Mouse (Mus musculus) bone marrow macrophage, adult 2 months (primary cell): ENCODE data around the gene Hist1h4a. TPM values are rescaled to one million over a fixed set of nuclear protein-coding genes. Genes with fewer than 3 reads are reported as not detected.

Experiments
- H3K27ac ChIP-seq: 2 replicates; pipeline ENCODE4 v1.5.1; 2012; ENCODE audit warnings: low read depth, low read length; ENCODE audit not compliant: insufficient read depth
- H3K4me1 ChIP-seq: 2 replicates; pipeline ENCODE4 v1.6.1; 2012; ENCODE audit warnings: low read length; ENCODE audit not compliant: control insufficient read depth, insufficient read depth
- H3K4me3 ChIP-seq: 2 replicates; pipeline ENCODE4 v1.5.1; 2012; ENCODE audit warnings: mild to moderate bottlenecking, low read length, moderate library complexity; ENCODE audit not compliant: insufficient read depth
- CTCF ChIP-seq: IDR thresholded peaks from 2 replicates; pipeline ENCODE4 v1.5.1; 2012; ENCODE audit warnings: low read depth, mild to moderate bottlenecking, low read length, moderate library complexity
- POLR2A ChIP-seq: IDR thresholded peaks from 2 replicates; pipeline ENCODE4 v1.6.1; 2012; ENCODE audit warnings: mild to moderate bottlenecking, low read depth, low read length, borderline replicate concordance
- polyA plus RNA-seq: library from polyadenylated mRNA; stranded (reverse); fragments of >200 nt; gene quantifications from 2 replicates; pipeline ENCODE4 v1.2.4, GENCODE M21; 2012; ENCODE audit not compliant: missing spikeins, insufficient read depth, insufficient read length

Hist1h4a gene
- polyA plus RNA-seq, 1 experiment, result not detected

DNA sequence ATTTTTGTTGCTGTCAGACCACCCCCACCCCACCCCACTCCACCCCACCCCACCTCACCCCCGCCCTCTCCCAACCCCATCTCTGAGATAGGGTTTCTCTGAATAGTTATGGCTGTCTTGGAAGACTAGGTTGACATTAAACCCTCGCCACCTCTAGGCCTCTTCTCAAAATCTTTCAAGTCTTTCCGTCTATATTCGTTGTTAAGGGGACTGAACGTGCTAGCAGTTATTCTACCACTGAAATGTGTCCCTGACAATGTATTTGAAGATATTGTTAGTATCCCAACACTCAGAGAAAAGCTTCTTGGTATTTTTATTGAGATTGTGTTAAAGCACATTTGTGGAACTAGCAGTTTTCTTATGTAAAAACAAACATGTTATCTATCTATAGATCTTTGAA is 20.1 kb downstream of the Hist1h4a start:
- TF ChIP-seq POLR2A, result no peak
- Histone ChIP-seq H3K4me3 (peak overlapping the region; percentile 31; the same call in 1 of the 2 replicates), H3K4me1 (peaks cover 7% of the 10 kb centered on the region), H3K27ac (peak overlapping the region; percentile 50; the same call in 1 of the 2 replicates)

- no peak for TF ChIP-seq CTCF
- no peak for TF ChIP-seq POLR2A
- H3K4me3 ChIP-seq, result peak overlapping the region; percentile 84
Observed at GRCm38 (mm10) chr13:23740256-23740840, 20.7 kb downstream of the Hist1h4a start.

DNA sequence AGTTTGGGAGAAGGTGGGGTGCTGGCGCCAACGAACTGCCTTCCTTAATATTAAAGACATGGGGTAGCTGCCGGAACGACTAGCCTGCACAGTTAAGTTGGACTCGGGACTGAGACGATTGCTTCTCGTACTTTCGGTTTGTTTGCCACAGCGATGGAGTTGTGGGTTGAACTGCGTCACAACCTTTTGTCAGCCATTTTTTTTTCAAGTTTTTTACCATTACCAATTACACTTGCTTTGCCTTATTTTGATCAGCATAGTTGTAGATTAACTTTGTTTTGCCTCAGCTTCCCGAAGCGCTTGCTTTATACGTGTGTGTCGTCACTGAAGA is 21.1 kb downstream of the Hist1h4a start:
- H3K27ac ChIP-seq, result peak overlapping the region; percentile 98
- no peak for TF ChIP-seq CTCF
- no peak for TF ChIP-seq POLR2A

More at GRCm38 (mm10) chr13:23740256-23740840, 20.7 kb downstream of the Hist1h4a start:
- Histone ChIP-seq H3K4me1 (peaks cover 7% of the 10 kb centered on the region), H3K27ac (peak overlapping the region; percentile 98)

DNA sequence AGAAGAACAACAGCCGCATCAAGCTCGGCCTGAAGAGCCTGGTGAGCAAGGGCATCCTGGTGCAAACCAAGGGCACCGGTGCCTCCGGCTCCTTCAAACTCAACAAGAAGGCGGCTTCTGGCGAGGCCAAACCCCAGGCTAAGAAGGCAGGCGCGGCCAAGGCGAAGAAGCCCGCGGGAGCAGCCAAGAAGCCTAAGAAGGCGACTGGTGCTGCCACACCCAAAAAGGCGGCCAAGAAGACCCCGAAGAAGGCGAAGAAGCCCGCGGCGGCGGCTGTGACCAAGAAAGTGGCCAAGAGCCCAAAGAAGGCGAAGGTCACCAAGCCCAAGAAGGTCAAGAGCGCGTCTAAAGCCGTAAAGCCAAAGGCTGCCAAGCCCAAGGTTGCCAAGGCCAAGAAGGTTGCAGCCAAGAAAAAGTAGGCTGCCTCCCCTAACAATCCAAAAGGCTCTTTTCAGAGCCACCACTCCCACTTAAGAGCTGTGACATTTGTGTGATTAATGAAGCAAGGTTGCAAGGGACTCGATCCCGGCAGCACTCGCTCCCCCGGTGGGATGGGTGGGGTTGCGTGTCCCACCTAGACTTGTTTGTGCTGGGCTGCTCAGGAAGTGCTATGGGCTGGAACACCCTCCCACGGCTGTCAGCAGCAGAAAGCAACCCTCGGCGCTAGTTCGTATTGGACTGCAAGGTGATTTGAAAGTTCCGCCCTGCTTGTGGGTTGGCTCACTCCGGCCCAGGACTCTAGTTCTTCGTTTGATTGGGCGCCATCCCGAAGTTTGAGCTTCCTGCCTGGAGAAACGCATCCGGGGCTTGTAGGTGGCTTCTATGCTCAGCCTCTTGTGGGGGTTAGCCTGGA is 21.7 kb downstream of the Hist1h4a start:
- H3K4me1 ChIP-seq, result peaks cover 7% of the 10 kb centered on the region

More for the DNA sequence above, 21.1 kb downstream of the Hist1h4a start:
- Histone ChIP-seq H3K4me3 (peak overlapping the region; percentile 84), H3K4me1 (peaks cover 7% of the 10 kb centered on the region)

DNA sequence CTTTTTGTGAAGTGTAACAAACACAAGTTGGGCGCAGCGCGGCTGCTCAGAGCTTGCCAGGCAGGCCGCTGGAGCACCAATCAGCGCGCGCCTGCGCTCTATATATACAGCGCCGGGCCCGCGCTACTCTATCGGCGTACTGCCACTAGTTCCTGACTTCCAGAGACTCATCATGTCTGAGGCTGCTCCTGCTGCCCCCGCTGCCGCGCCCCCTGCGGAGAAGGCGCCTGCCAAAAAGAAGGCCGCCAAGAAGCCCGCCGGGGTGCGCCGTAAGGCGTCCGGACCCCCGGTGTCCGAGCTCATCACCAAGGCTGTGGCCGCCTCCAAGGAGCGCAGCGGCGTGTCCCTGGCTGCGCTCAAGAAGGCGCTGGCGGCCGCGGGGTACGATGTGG is 22.4 kb downstream of the Hist1h4a start, which contains the start of gene Hist1h1c:
TSS of gene Hist1h1c (plus strand) at position 132 of the 392 bp plus-strand sequence.
- peaks cover 5% of the 10 kb centered on the region for H3K4me1 ChIP-seq
- no peak for TF ChIP-seq CTCF
- TF ChIP-seq POLR2A, result peak; percentile 98
- peak within 1 kb of the TSS; percentile 84 for H3K4me3 ChIP-seq
- peak within 1 kb of the TSS; percentile 98 for H3K27ac ChIP-seq

More for the DNA sequence above, 21.7 kb downstream of the Hist1h4a start:
- TF ChIP-seq POLR2A (no peak), CTCF (no peak)
- Histone ChIP-seq H3K27ac (peak overlapping the region; percentile 98), H3K4me3 (peak overlapping the region; percentile 84)

GRCm38 (mm10) chr13:23738041-23738440 is 23.0 kb downstream of the Hist1h4a start:
- Histone ChIP-seq H3K4me3 (peak overlapping the region; percentile 51), H3K27ac (peak overlapping the region; percentile 98), H3K4me1 (peaks cover 5% of the 10 kb centered on the region)
- no peak for TF ChIP-seq POLR2A
- no peak for TF ChIP-seq CTCF

- Histone ChIP-seq H3K4me1 (peaks cover 5% of the 10 kb centered on the region), H3K4me3 (no peak overlapping the region), H3K27ac (no peak overlapping the region)
- TF ChIP-seq CTCF, result no peak
- no peak for TF ChIP-seq POLR2A
Observed at GRCm38 (mm10) chr13:23737091-23737490, 23.9 kb downstream of the Hist1h4a start.

GRCm38 (mm10) chr13:23732156-23732804 is 28.8 kb downstream of the Hist1h4a start:
- no peak overlapping the region for H3K27ac ChIP-seq
- H3K4me1 ChIP-seq, result peaks cover 19% of the 10 kb centered on the region
- TF ChIP-seq POLR2A (no peak), CTCF (no peak)
- no peak overlapping the region for H3K4me3 ChIP-seq

DNA sequence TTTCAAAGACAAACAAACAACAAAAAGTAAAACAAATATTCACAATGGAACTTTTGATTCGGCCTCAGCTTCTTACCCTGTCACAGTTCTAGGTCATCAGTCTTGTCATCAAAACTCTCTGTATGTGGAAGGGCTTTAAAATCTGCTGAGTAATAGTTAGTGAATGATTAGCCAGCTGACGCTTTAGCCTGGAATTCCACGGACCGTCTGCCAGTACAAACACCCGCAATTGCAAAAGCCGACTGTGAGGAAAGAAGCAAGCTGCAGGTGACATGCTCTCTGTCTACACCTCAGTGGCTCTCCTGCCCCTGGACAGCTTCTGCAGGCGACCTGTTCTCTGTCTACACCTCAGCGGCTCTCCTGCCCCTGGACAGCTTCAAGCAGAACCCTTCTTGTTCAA is 30.6 kb downstream of the Hist1h4a start:
- no peak for TF ChIP-seq POLR2A
- Histone ChIP-seq H3K4me3 (no peak overlapping the region), H3K27ac (no peak overlapping the region), H3K4me1 (peaks cover 19% of the 10 kb centered on the region)

- H3K4me1 ChIP-seq, result peaks cover 19% of the 10 kb centered on the region
- TF ChIP-seq CTCF (no peak), POLR2A (no peak)
- H3K27ac ChIP-seq, result no peak overlapping the region
- H3K4me3 ChIP-seq, result no peak overlapping the region
Observed at GRCm38 (mm10) chr13:23729706-23730105, 31.3 kb downstream of the Hist1h4a start.
